8 mouse cellular contexts compared by ENCODE assay signal in genomic region chr12:98627392-98628259, GRCm38 (mm10). TPM values are rescaled to one million over a fixed set of nuclear protein-coding genes. Genes with fewer than 3 reads are reported as not detected.
DNase-seq lines count a peak whose midpoint lies in the region; ATAC-seq and TF ChIP-seq lines count a peak whose summit lies in the region.

TSS of gene Spata7 (plus strand) at chr12:98628157.

- H3K4me1 ChIP-seq in bone marrow macrophage, adult 2 months (ENCODE audit: control insufficient read depth, insufficient read depth, low read length) = no peaks in the 10 kb centered on the region
- peaks cover 10% of the 10 kb centered on the region; the same call in 1 of the 2 replicates for H3K4me1 ChIP-seq in embryonic facial prominence, embryonic 15.5 days
- peaks cover 12% of the 10 kb centered on the region for H3K4me1 ChIP-seq in limb, embryonic 13.5 days
- peaks cover 8% of the 10 kb centered on the region for H3K4me1 ChIP-seq in midbrain, embryonic 15.5 days

- peak within 1 kb of the TSS; percentile 93 for H3K4me3 ChIP-seq in bone marrow macrophage, adult 2 months (ENCODE audit: insufficient read depth, low read length)
- H3K4me3 ChIP-seq in embryonic facial prominence, embryonic 15.5 days (replicated peaks) = peak within 1 kb of the TSS; percentile 83
- peak within 1 kb of the TSS; percentile 86 for H3K4me3 ChIP-seq in limb, embryonic 13.5 days
- peak within 1 kb of the TSS; percentile 86 for H3K4me3 ChIP-seq in midbrain, embryonic 15.5 days

- H3K9ac ChIP-seq in embryonic facial prominence, embryonic 15.5 days = peak within 1 kb of the TSS; percentile 50
- H3K9ac ChIP-seq in limb, embryonic 13.5 days = peak within 1 kb of the TSS; percentile 80
- H3K9ac ChIP-seq in midbrain, embryonic 15.5 days = peak within 1 kb of the TSS; percentile 74

- no peaks in the 10 kb centered on the region for H3K9me3 ChIP-seq in embryonic facial prominence, embryonic 15.5 days (replicated peaks)
- H3K9me3 ChIP-seq in limb, embryonic 13.5 days = no peaks in the 10 kb centered on the region
- H3K9me3 ChIP-seq in midbrain, embryonic 15.5 days = no peaks in the 10 kb centered on the region

- peak within 1 kb of the TSS; percentile 77 for H3K4me2 ChIP-seq in embryonic facial prominence, embryonic 15.5 days (replicated peaks)
- peak within 1 kb of the TSS; percentile 78 for H3K4me2 ChIP-seq in limb, embryonic 13.5 days (replicated peaks)
- peak within 1 kb of the TSS; percentile 61 for H3K4me2 ChIP-seq in midbrain, embryonic 15.5 days

- H3K36me3 ChIP-seq in embryonic facial prominence, embryonic 15.5 days = no peaks in the 10 kb centered on the region
- H3K36me3 ChIP-seq in limb, embryonic 13.5 days = peaks cover under 1% of the 10 kb centered on the region; the same call in 1 of the 2 replicates
- H3K36me3 ChIP-seq in midbrain, embryonic 15.5 days (replicated peaks) = no peaks in the 10 kb centered on the region

- no peak within 1 kb of the TSS for H3K27ac ChIP-seq in bone marrow macrophage, adult 2 months (ENCODE audit: insufficient read depth, low read depth, low read length)
- no peak within 1 kb of the TSS for H3K27ac ChIP-seq in embryonic facial prominence, embryonic 15.5 days (replicated peaks)
- H3K27ac ChIP-seq in limb, embryonic 13.5 days = no peak within 1 kb of the TSS; the same call in 1 of the 2 replicates
- H3K27ac ChIP-seq in midbrain, embryonic 15.5 days = peak within 1 kb of the TSS; percentile 77

- no peak for TF ChIP-seq CTCF in bone marrow macrophage, adult 2 months (IDR thresholded peaks at IDR 0.05; ENCODE audit: low read depth, low read length)

- ATAC-seq in embryonic facial prominence, embryonic 15.5 days (ENCODE audit: insufficient number of reproducible peaks, low FRiP score, low TSS enrichment, low read depth) = peak; percentile 90
- ATAC-seq in limb, embryonic 13.5 days (ENCODE audit: low FRiP score, low read depth) = peak; percentile 95
- ATAC-seq in midbrain, embryonic 15.5 days (replicated peaks) = peak; percentile 94

- DNase-seq in B cell, adult 2 months = peak; percentile 85 to 87
- peak; percentile 79 for DNase-seq in heart, adult 9 months (ENCODE audit: low spot score in 2 of 2)
- peak; percentile 87 for DNase-seq in kidney, adult 9 months
- DNase-seq in spleen, adult 18-20 months = peak; percentile 65 to 69

- no peaks in the 10 kb centered on the region for H3K27me3 ChIP-seq in embryonic facial prominence, embryonic 15.5 days
- H3K27me3 ChIP-seq in limb, embryonic 13.5 days = no peaks in the 10 kb centered on the region
- H3K27me3 ChIP-seq in midbrain, embryonic 15.5 days (replicated peaks) = no peaks in the 10 kb centered on the region

- 2% methylated on average over 32 of the region's 32 CpGs for WGBS in embryonic facial prominence, embryonic 15.5 days
- WGBS in limb, embryonic 13.5 days = 5% methylated on average over 32 of the region's 32 CpGs
- 5% methylated on average over 32 of the region's 32 CpGs for WGBS in midbrain, embryonic 15.5 days

- no peak for TF ChIP-seq POLR2A in bone marrow macrophage, adult 2 months (IDR thresholded peaks at IDR 0.05; ENCODE audit: borderline replicate concordance, low read depth, low read length)

RNA-seq across cellular contexts. Expression of gene Spata7, which starts in this region (rescaled TPM):
- polyA plus RNA-seq in bone marrow macrophage, adult 2 months (2012; ENCODE audit: insufficient read depth, insufficient read length, missing spikeins) = 6.2 and 7.4 TPM in 2 replicates
- 14.1 and 15.0 TPM in 2 replicates for polyA plus RNA-seq in embryonic facial prominence, embryonic 15.5 days (2015; fragmentation: Nextera tagmentation; extraction: Ambion mirVana)
- 19.5 and 21.5 TPM in 2 replicates for polyA plus RNA-seq in limb, embryonic 13.5 days (2015; fragmentation: Nextera tagmentation; extraction: Ambion mirVana)
- polyA plus RNA-seq in midbrain, embryonic 15.5 days (2015; fragmentation: Nextera tagmentation; extraction: Ambion mirVana) = 32.0 and 34.4 TPM in 2 replicates
